Mouse (Mus musculus): ENCODE data around the gene Baz1b. TPM values are rescaled to one million over a fixed set of nuclear protein-coding genes. Genes with fewer than 3 reads are reported as not detected.

Gene Baz1b
- polyA plus RNA-seq (2014; fragmentation: Illumina TruSeq; extraction: RNeasy Lipid Tissue Mini Kit (QIAGEN cat#74804); ENCODE audit: low replicate concordance): 27.7 TPM

GRCm38 (mm10) chr5:135186621-135187348 lies at the start of gene Baz1b:
Gene Baz1b, plus strand, starts transcription at chr5:135187264.

GRCm38 (mm10) chr5:135149053-135149819 lies 37.8 kb upstream of the Baz1b start, which contains the start of gene Tbl2:
Gene Tbl2, plus strand, starts transcription at chr5:135149657.

GRCm38 (mm10) chr5:135168063-135169062 lies 18.7 kb upstream of the Baz1b start, which contains the start of gene Bcl7b:
Gene Bcl7b, plus strand, starts transcription at chr5:135168283.

GRCm38 (mm10) chr5:135251079-135251454 lies 64.0 kb downstream of the Baz1b start, which contains the start of gene Fzd9:
Gene Fzd9, minus strand, starts transcription at chr5:135251230.

Other genes with a start within 250 kb of the Baz1b start
- 1.6 TPM for gene Cldn4, start 240.3 kb upstream of the Baz1b start, polyA plus RNA-seq (2014; fragmentation: Illumina TruSeq; extraction: RNeasy Lipid Tissue Mini Kit (QIAGEN cat#74804); ENCODE audit: low replicate concordance)
- 0.71 TPM for gene Cldn3, start 201.1 kb upstream of the Baz1b start, polyA plus RNA-seq (2014; fragmentation: Illumina TruSeq; extraction: RNeasy Lipid Tissue Mini Kit (QIAGEN cat#74804); ENCODE audit: low replicate concordance)
- 3.7 TPM for gene Abhd11, start 178.1 kb upstream of the Baz1b start, polyA plus RNA-seq (2014; fragmentation: Illumina TruSeq; extraction: RNeasy Lipid Tissue Mini Kit (QIAGEN cat#74804); ENCODE audit: low replicate concordance)
- not detected for gene Stx1a, start 163.8 kb upstream of the Baz1b start, polyA plus RNA-seq (2014; fragmentation: Illumina TruSeq; extraction: RNeasy Lipid Tissue Mini Kit (QIAGEN cat#74804); ENCODE audit: low replicate concordance)
- 7.3 TPM for gene Dnajc30, start 123.1 kb upstream of the Baz1b start, polyA plus RNA-seq (2014; fragmentation: Illumina TruSeq; extraction: RNeasy Lipid Tissue Mini Kit (QIAGEN cat#74804); ENCODE audit: low replicate concordance)
- 8.2 TPM for gene Bud23, start 122.3 kb upstream of the Baz1b start, polyA plus RNA-seq (2014; fragmentation: Illumina TruSeq; extraction: RNeasy Lipid Tissue Mini Kit (QIAGEN cat#74804); ENCODE audit: low replicate concordance)
- gene Vps37d, start 109.0 kb upstream of the Baz1b start, polyA plus RNA-seq (2014; fragmentation: Illumina TruSeq; extraction: RNeasy Lipid Tissue Mini Kit (QIAGEN cat#74804); ENCODE audit: low replicate concordance): not detected
- gene Mlxipl, start 97.4 kb upstream of the Baz1b start, polyA plus RNA-seq (2014; fragmentation: Illumina TruSeq; extraction: RNeasy Lipid Tissue Mini Kit (QIAGEN cat#74804); ENCODE audit: low replicate concordance): 13.9 TPM
- gene Tbl2, start 37.6 kb upstream of the Baz1b start, polyA plus RNA-seq (2014; fragmentation: Illumina TruSeq; extraction: RNeasy Lipid Tissue Mini Kit (QIAGEN cat#74804); ENCODE audit: low replicate concordance): 4.8 TPM
- gene Bcl7b, start 19.0 kb upstream of the Baz1b start, polyA plus RNA-seq (2014; fragmentation: Illumina TruSeq; extraction: RNeasy Lipid Tissue Mini Kit (QIAGEN cat#74804); ENCODE audit: low replicate concordance): 5.6 TPM
- not detected for gene Fzd9, start 64.0 kb downstream of the Baz1b start, polyA plus RNA-seq (2014; fragmentation: Illumina TruSeq; extraction: RNeasy Lipid Tissue Mini Kit (QIAGEN cat#74804); ENCODE audit: low replicate concordance)
- gene Fkbp6, start 162.8 kb downstream of the Baz1b start, polyA plus RNA-seq (2014; fragmentation: Illumina TruSeq; extraction: RNeasy Lipid Tissue Mini Kit (QIAGEN cat#74804); ENCODE audit: low replicate concordance): not detected
- not detected for gene Trim50, start 166.0 kb downstream of the Baz1b start, polyA plus RNA-seq (2014; fragmentation: Illumina TruSeq; extraction: RNeasy Lipid Tissue Mini Kit (QIAGEN cat#74804); ENCODE audit: low replicate concordance)
- gene Nsun5, start 182.7 kb downstream of the Baz1b start, polyA plus RNA-seq (2014; fragmentation: Illumina TruSeq; extraction: RNeasy Lipid Tissue Mini Kit (QIAGEN cat#74804); ENCODE audit: low replicate concordance): 1.8 TPM
- gene Pom121, start 207.3 kb downstream of the Baz1b start, polyA plus RNA-seq (2014; fragmentation: Illumina TruSeq; extraction: RNeasy Lipid Tissue Mini Kit (QIAGEN cat#74804); ENCODE audit: low replicate concordance): 1.3 TPM

All from small intestine, adult 10 weeks (tissue).